Mouse (Mus musculus) liver, embryonic 14.5 days (tissue): ENCODE measurements at regions not wholly inside any gene's neighbourhood (a gene's known extent, or its start where the extent isn't known, plus 50 kb on each side); places are given as distances from the start of the nearest gene placed in this dataset.

Experiments used
- ATAC-seq: fragments of 200-750 bp; cut with Nextera tagmentation; 2 replicates; pipeline ENCODE4 v1.8.0; 2017; ENCODE audit warnings: moderate number of reproducible peaks, mild to moderate bottlenecking, moderate library complexity; ENCODE audit not compliant: insufficient read depth
- DNase-seq, 3 experiments: peaks; one replicate each; pipeline ENCODE4 v3.0.0-alpha.2; 2012 to 2013; ENCODE audit warnings: low read depth in 3 of 3, low spot score in 3 of 3
- H3K27ac ChIP-seq: fragments of 300-500 bp; sonication (generic); 2 replicates; pipeline ENCODE4 v1.5.1; 2014; ENCODE audit warnings: moderate library complexity, mild to moderate bottlenecking, control low read depth, inconsistent platforms
- H3K27me3 ChIP-seq: fragments of 300-500 bp; sonication (generic); 2 replicates; pipeline ENCODE4 v1.6.1; 2014; ENCODE audit warnings: mild to moderate bottlenecking, low read length, moderate library complexity; ENCODE audit not compliant: control insufficient read depth, insufficient read depth
- H3K36me3 ChIP-seq: fragments of 300-500 bp; sonication (generic); replicated peaks from 2 replicates; pipeline ENCODE4 v1.6.1; 2014; ENCODE audit warnings: low read depth; ENCODE audit not compliant: control insufficient read depth, insufficient read depth
- H3K4me1 ChIP-seq, 2 experiments: fragments of 200-500 bp in 1 of 2; fragments of 300-500 bp in 1 of 2; sonication (generic) in 1 of 2; replicated peaks; 2 replicates each; pipeline ENCODE4 v1.6.1; 2012 to 2014; ENCODE audit warnings: antibody characterized with exemption in 1 of 2, inconsistent platforms in 1 of 2, low read length in 1 of 2; ENCODE audit not compliant: control insufficient read depth in 2 of 2, insufficient read depth in 2 of 2
- H3K4me2 ChIP-seq: fragments of 300-500 bp; sonication (generic); 2 replicates; pipeline ENCODE4 v1.6.1; 2014; ENCODE audit warnings: low read depth, mild to moderate bottlenecking, control low read depth, moderate library complexity
- H3K4me3 ChIP-seq, 2 experiments: fragments of 200-500 bp in 1 of 2; fragments of 300-500 bp in 1 of 2; sonication (generic) in 1 of 2; 2 replicates each; pipeline ENCODE4 v1.5.1; 2012 to 2014; ENCODE audit warnings: low read depth in 2 of 2, low read length in 2 of 2, mild to moderate bottlenecking in 2 of 2, control low read depth in 1 of 2, inconsistent platforms in 1 of 2, moderate library complexity in 1 of 2; ENCODE audit not compliant: insufficient read depth in 1 of 2
- H3K9ac ChIP-seq: fragments of 300-500 bp; sonication (generic); replicated peaks from 2 replicates; pipeline ENCODE4 v1.6.1; 2014; ENCODE audit warnings: mild to moderate bottlenecking, control low read depth, moderate library complexity
- H3K9me3 ChIP-seq: fragments of 300-500 bp; sonication (generic); 2 replicates; pipeline ENCODE4 v1.6.1; 2016; ENCODE audit warnings: low read length, mixed read lengths; ENCODE audit not compliant: control insufficient read depth
- CTCF ChIP-seq: IDR thresholded peaks from 2 replicates; pipeline ENCODE4 v1.5.1; 2016; ENCODE audit warnings: antibody characterized with exemption, low read depth, control low read depth
- EP300 ChIP-seq: IDR thresholded peaks from 2 replicates; pipeline ENCODE4 v1.6.1; 2016; ENCODE audit warnings: antibody characterized with exemption, low read depth
- WGBS: fragments of 180-500 bp; shearing (Covaris S2); extraction: QIAGEN DNeasy Blood & Tissue Kit; methylation state at CpG from one replicate; pipeline ENCODE4 v1.1.7; 2014; ENCODE audit not compliant: insufficient replicate concordance; 5-methylcytosine and 5-hydroxymethylcytosine counted together

DNA sequence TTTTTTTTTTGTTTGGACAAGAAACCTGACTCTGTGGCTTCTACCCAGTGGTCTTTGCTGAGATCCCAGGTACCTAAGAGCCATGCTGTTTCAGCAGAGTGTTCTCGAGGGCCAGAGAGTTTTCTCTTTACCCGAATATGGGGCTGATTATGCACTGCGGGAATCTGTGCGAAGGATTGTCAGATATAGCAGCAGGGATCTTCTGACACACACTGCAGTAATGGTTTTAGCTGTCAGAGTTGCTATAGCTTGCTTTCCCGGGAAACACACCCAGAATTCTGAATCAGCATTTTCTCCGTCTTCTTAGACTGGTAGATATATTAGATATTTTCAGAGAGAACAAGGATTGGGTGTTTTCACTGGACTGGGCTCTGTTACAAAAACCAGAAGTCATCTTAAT lies 197.1 kb downstream of the Sec16b start:
- Histone ChIP-seq H3K4me3 (no peak overlapping the region), H3K4me1 (no peaks in the 10 kb centered on the region), H3K27ac (no peak overlapping the region), H3K9me3 (no peaks in the 10 kb centered on the region), H3K4me2 (no peak overlapping the region), H3K36me3 (no peaks in the 10 kb centered on the region), H3K9ac (no peak overlapping the region), H3K27me3 (no peaks in the 10 kb centered on the region)
- DNase-seq, result no peak
- no peak for ATAC-seq
- 60% methylated on average over 6 of the region's 6 CpGs for WGBS
- TF ChIP-seq EP300, result no peak
- TF ChIP-seq CTCF, result no peak

GRCm38 (mm10) chr1:157705364-157705763 lies 198.8 kb downstream of the Sec16b start:
- Histone ChIP-seq H3K4me1 (no peaks in the 10 kb centered on the region), H3K4me3 (no peak overlapping the region), H3K27me3 (no peaks in the 10 kb centered on the region), H3K36me3 (no peaks in the 10 kb centered on the region), H3K4me2 (no peak overlapping the region), H3K9ac (no peak overlapping the region), H3K27ac (no peak overlapping the region), H3K9me3 (no peaks in the 10 kb centered on the region)
- 48% methylated on average over 4 of the region's 4 CpGs for WGBS
- DNase-seq (no peak), ATAC-seq (no peak)
- no peak for TF ChIP-seq CTCF
- no peak for TF ChIP-seq EP300

GRCm38 (mm10) chr1:157707256-157707655 lies 200.7 kb downstream of the Sec16b start:
- H3K4me3 ChIP-seq, result no peak overlapping the region
- no peak overlapping the region for H3K9ac ChIP-seq
- no peak for TF ChIP-seq EP300
- no peak for TF ChIP-seq CTCF
- no peaks in the 10 kb centered on the region for H3K27me3 ChIP-seq
- H3K27ac ChIP-seq, result no peak overlapping the region
- H3K36me3 ChIP-seq, result no peaks in the 10 kb centered on the region
- DNase-seq, result no peak
- no peaks in the 10 kb centered on the region for H3K9me3 ChIP-seq
- no peak overlapping the region for H3K4me2 ChIP-seq
- 0 out of 2 replicates have a peak, but pooled peaks have one; percentile 22 for ATAC-seq
- 62% methylated on average over 2 of the region's 2 CpGs for WGBS
- no peaks in the 10 kb centered on the region for H3K4me1 ChIP-seq

GRCm38 (mm10) chr1:157709117-157709516 lies 202.6 kb downstream of the Sec16b start:
- Histone ChIP-seq H3K4me3 (no peak overlapping the region), H3K36me3 (no peaks in the 10 kb centered on the region), H3K4me1 (no peaks in the 10 kb centered on the region), H3K9ac (no peak overlapping the region), H3K27me3 (no peaks in the 10 kb centered on the region), H3K27ac (no peak overlapping the region), H3K9me3 (no peaks in the 10 kb centered on the region), H3K4me2 (no peak overlapping the region)
- ATAC-seq (no peak), DNase-seq (no peak)
- WGBS, result 76% methylated on average over 6 of the region's 6 CpGs
- no peak for TF ChIP-seq CTCF
- TF ChIP-seq EP300, result no peak

DNA sequence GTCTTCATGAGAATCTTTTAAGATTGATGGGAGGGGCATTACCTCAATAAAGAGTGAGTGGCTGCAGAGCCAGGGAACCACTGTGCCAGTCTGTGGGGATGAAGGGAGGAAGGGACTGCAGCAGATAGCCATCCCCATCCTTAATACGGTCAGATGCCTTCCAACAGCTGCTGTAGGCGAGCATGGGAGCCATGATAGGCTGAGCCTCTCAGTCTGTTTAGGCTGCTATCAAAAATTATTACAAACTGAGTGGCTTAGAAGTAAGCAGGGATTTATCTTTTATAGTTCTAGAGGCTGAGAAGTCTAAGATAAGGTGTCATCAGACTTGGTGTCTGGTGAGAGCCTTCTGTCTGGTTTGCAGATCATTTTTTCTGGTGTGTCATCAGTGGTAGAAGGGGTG lies 204.3 kb downstream of the Sec16b start:
- Histone ChIP-seq H3K36me3 (no peaks in the 10 kb centered on the region), H3K27me3 (no peaks in the 10 kb centered on the region), H3K4me3 (no peak overlapping the region), H3K4me2 (no peak overlapping the region), H3K4me1 (no peaks in the 10 kb centered on the region), H3K9me3 (no peaks in the 10 kb centered on the region), H3K27ac (no peak overlapping the region), H3K9ac (no peak overlapping the region)
- TF ChIP-seq EP300 (no peak), CTCF (no peak)
- WGBS, result 45% methylated on average over 2 of the region's 2 CpGs
- ATAC-seq (peak; percentile 35; the same call in 1 of the 2 replicates), DNase-seq (no peak)

GRCm38 (mm10) chr1:157712519-157712918 lies 206.0 kb downstream of the Sec16b start:
- Histone ChIP-seq H3K27me3 (no peaks in the 10 kb centered on the region), H3K36me3 (no peaks in the 10 kb centered on the region), H3K4me1 (no peaks in the 10 kb centered on the region), H3K9me3 (no peaks in the 10 kb centered on the region), H3K9ac (no peak overlapping the region), H3K4me3 (no peak overlapping the region), H3K27ac (no peak overlapping the region), H3K4me2 (no peak overlapping the region)
- 20% methylated on average over 2 of the region's 2 CpGs for WGBS
- no peak for TF ChIP-seq CTCF
- TF ChIP-seq EP300, result no peak
- ATAC-seq (no peak), DNase-seq (no peak)
